Mouse (Mus musculus): ENCODE results near the gene Cfap43.

GRCm38 (mm10) chr19:47750391-47750790 is 168.7 kb downstream of the Cfap43 start:
- no peak for TF ChIP-seq CHD2 (IDR thresholded peaks at IDR 0.05; ENCODE audit: low read depth, low read length)
- TF ChIP-seq ZC3H11A (IDR thresholded peaks at IDR 0.05; ENCODE audit: borderline replicate concordance, low read depth, low read length): no peak
- no peak for TF ChIP-seq HCFC1 (IDR thresholded peaks at IDR 0.05; ENCODE audit: borderline replicate concordance, insufficient read depth, low read length)
- no peak for TF ChIP-seq ZNF384 (IDR thresholded peaks at IDR 0.05; ENCODE audit: low read depth, low read length)

All from ES-E14 (cell line).